Mouse (Mus musculus): ENCODE results near the gene Nipal3.

Nipal3 gene

DNA sequence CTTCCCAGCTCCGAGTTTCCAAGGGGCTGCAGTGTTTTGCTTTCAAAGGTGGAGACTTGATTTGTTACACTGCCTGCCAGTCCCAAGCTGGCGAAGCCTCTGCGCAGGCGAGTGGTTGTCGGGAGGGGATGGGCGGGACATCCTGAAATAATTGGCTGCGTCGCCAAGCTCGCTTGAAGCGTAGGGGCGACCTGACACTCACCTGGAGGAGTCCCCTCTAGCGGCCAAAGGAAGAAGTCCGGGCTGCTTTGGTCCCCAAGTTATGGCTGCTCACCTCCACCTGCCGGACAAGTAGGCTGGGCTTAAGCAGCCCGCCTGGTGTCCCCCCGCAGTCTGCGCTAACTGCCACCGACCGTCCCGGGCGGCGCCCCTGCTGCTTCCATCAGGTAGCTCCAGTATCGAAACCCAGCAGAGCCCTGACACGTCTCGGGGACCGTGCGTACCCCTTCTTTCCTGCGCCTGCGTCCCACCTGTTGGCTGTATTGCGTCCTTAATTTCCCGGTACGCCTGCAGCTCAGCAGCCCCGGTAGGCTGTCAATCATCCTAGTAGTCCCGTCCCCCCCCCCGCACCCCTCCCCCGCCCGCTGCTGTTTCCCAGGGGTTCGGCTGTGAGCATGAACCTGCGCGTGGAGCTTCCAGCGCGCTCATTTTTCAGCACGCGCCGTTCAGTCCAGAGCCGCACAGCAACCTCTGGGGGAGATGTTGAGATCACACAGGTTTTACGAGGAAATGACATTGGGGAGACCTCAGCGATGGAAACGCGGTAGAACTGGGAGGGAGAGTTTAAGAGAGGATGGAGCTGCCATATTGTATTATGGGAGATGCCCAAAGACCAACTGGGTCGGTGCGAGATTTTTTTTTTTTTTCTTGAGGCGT, at the start of gene Nipal3, which contains the start of gene Stpg1:
Nipal3 (minus strand) TSS at position 518 of the 876 bp plus-strand sequence.
Stpg1 (plus strand) TSS at position 270 of the 876 bp plus-strand sequence.
- peak; percentile 88 for DNase-seq (ENCODE audit: low spot score)

DNA sequence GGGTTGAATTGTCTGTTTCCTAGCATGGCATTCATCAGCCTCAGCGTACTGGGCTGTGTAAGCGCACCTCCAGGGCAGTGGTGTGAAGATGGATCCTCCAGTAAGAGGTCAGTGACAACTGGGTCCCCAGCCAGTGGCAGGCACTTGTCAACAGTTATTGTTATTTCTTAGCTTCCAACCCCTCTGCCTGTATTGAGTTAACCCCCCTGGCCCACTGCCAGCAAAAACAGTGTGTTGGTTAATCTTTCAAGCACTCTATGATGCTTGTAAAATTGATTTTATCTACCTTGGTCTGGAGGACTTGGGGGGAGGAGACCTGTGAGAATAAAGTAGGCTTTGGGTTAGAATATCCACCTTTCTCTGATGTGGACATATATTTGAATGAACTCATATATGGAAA, 49.4 kb upstream of the Nipal3 start:
- no peak for DNase-seq (ENCODE audit: low spot score)

DNA sequence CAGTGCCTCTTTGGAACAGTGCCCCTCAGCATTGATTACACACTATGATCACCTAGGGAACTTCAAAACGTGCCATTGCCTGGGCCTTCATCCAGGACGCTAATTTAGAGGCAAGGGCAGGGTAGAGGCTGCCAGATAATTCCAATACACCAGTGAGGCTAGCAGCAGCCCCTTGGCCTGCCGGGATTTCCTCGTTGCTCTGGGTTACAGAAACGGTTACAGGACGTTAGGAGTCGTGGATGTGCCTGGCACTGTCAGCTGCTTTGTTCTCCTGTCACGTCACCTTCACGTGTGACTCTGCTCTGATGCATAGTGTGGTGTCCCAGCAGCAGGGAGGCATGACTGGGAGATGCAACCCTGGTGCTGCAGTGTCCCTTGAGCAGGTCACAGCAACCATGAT, 45.2 kb upstream of the Nipal3 start:
- DNase-seq (ENCODE audit: low spot score): no peak

DNA sequence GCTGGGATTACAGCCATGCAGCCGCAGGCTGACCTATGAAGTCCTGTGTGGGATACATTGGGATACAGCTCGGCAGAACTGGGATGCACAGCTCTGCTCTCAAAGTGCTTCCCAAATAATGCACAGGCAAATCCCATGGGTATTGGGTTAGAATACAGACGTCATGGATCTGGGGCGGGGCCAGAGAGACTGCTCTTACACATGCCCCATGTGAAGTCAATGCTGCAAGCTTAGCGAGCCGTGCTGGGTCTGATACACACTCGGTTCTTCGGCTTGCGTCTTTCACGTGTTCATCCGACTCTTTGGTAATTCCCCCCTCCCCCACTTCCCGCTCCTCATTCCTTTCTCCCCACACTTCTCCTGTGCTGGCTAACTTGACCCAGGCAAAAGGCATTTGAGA, 44.2 kb upstream of the Nipal3 start:
- DNase-seq (ENCODE audit: low spot score): no peak

DNA sequence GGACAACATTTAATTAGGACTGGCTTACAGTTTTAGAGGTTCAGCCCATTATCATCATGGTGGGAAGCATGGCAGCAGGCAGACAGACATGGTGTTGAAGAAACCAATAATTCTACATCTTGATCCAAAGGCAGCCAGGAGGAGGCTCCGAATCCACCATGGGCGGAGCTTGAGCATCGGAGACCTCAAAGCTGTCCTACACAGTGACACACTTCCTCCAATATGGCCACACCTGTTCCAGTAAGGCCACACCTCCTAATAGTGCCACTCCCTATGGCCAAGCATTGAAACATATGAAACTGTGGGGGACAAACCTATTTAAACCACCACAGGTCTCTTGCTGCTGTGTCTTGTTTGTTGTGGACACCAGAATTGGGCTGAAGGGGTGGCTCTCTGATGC, 40.2 kb upstream of the Nipal3 start:
- no peak for DNase-seq (ENCODE audit: low spot score)

DNA sequence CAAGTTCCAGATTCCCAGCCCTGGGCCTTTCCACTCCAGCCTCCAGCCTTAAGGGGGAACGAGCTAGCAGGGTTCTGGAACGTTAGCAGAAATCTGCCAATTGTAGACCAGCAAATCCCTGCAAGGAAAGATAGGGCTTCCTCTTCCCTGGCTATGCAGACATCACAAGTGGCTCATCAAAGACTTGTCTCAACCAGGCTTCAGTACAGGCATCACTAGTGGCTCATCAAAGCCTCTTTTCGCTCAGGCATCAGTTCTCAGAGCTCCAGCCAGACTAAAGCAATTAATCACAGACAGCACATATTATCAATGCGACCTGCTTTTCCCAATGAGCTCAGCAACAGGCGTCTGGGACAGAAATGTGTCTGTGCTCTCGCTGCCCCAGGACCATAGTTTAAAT, 38.2 kb upstream of the Nipal3 start:
- no peak for DNase-seq (ENCODE audit: low spot score)

DNA sequence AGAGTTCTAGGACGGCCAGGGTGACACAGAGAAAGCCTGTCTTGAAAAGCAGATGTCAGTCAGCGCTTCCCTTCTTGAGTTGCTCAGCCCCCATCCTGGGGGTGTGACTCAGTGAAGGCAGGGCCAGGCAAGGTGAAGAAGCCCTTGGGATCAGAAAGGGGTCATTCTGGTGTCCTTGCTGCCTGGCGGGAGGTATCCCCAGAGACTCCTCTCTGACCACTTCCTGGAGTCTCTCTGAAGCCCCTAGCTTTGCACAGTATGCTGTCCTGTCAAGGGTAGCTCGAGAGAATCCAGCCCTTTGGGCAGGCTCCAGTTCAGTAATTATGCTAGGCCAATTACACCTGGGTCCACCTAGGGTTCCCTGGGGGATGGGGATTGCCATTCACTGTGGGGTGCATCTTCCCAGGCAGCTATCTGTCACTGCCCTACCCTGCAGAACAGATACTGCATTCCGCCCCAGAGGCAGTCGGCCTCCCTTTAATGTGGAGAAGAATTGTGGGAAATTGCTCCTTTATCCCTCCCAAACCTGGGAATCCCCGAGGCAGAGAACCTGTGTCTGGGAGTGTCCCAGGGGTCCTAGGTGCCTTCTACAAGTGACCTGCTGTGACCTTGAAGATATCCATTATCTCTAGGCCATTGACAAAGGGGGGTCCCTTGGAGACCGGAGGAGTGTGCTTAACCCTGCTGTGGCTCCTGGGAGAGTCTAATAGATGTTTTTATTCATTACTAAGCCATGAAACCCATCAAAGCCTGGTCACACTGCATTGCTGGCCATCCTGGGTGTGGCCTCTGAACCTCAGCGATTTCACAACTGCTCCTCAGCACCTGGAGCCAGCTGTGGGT, 37.2 kb upstream of the Nipal3 start:
- no peak for DNase-seq (ENCODE audit: low spot score)

DNA sequence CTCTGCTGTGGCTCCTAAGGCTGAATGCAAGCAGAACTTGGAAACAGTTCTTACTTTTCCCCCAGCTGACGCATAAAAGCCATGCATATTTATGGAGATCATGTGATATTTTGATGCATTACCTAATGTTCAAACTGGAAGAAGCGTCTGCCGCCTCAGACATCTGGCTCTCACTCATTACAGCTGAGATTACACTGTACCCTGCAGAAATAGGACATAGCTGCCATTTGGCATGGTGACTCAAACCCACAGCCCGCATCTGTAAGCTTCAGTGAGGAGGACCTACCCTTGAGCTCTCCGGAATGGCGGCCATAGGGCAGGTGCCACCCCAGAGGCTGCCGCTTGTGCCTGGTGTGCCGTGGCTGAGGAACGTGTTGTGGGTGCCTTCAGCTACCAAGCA, 36.4 kb upstream of the Nipal3 start:
- no peak for DNase-seq (ENCODE audit: low spot score)

DNA sequence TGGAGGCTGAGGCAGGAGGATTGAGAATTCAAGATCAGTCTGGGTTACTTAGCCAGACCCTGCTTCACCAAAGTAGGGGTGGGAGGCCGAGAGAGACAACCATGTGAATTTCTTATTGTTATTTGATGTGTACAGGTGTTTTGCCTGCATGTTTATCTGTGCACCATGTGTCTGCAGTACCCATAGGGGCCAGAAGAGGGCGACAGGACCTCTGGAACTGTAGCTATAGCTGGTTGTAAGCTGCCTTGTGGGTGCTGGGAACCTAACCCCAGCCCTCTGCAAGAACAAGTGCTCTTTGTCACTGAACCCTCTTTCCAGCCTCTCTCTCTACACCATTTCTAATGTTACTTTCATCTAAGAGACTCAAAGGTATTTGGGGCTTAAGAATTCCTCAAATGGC, 35.4 kb upstream of the Nipal3 start:
- DNase-seq (ENCODE audit: low spot score): no peak

DNA sequence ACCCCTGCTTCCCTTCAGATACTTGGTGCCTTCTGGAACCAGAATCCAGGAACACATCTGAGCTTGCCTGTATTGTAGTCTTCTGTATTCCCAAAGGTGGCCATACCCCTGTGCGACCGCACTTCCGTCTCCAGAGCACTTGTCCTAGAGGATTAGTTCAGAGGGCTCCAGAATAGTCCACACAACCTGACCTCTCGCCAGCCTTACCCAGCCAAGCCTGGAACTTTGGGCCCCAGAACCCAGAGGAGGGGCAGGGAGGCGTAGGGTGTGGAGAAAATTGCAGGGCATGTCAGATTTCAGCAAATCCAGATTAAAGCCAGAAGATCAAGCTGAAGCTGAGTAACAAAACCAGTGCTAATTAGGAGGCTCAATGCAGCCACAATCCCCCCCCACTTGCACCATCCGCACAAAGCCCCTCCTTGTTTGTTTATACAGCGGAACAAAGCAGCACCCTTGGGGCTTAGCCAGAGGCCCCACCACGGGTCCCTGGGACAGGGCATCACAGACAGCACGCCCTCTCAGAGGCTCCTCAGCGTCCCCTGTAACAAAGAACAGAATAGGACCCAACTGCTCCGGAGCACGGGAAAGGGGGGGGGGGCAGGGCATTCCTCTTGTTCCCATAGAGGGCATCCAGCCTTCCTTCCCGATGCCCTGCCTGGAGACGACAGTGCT, 31.3 kb upstream of the Nipal3 start:
- DNase-seq (ENCODE audit: low spot score): no peak

DNA sequence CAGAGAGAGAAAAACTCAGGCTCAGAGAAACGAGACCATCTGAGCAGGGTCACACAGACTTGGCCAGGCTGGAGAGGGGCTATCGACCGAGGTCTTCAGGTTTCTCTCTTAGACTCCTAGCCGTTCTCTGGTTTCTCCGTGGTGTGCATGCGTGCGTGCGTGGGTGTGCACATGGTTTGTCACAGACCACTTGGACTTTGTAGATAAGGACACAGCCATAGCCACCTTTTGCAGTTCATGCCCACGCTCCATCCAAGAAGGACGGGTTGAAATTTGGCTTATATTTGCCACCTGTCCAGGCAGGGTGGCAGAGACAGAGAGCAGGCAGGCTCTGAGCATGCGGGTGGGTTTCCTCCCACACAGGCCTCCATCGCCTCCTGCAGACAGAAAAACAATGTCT, 30.2 kb upstream of the Nipal3 start:
- no peak for DNase-seq (ENCODE audit: low spot score)

DNA sequence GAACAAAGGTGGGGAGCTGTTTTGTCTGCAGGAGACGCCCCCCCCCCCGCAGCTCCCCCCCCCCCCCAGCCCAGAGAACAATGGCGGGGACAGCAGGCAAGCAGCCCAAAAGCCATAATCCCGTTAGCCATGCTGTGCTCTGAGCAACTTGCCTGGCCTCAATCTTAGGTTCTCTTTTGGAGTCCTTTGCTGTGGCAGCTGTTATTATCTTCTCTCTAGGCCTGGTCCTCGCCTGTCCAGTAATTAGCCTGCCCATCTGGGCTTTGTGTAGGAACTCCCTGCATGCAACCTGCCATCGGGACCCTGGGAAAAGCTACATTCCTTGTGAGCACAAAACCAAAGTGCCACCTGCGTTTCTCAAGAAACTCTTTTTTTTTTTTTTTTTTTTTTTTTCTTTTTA, 29.1 kb upstream of the Nipal3 start:
- DNase-seq (ENCODE audit: low spot score): no peak

DNA sequence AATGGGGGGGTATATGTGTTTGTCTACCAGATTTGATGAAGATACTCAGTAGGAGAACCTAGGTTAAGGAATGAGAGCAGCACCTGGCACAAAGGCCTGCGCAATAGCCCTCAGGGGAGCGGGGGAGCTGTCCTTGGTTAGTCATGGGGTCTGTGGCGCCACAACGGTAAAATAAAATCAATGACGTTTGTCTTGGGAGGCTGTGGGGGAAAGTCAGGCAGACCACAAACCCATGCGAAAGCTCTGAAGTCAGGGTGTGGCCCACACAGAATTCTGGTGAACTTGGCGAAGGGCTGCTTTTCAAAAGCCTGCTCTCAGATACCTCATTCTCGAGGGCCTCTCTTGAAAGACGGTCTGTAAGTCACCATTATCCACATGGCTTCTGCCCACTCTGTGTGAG, 25.6 kb upstream of the Nipal3 start:
- peak; percentile 77 for DNase-seq (ENCODE audit: low spot score)

DNA sequence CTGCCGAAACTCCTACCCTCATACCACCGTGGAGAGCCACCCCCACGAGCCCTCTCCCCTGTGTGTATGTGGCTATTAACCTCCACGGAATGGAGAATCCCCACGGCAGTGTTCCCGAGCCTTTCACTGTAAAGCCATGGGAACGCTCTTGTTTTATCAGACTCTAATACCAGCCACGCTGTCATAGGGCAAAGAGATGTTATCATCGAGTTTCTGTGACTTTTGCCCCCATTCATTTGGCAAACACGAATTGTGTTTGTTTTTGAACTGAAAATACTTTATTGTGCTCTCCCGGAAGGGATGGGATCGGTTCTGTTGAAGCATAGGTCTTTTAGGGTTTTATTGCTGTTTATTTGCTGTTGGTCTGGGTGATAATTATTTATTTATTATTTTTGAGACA, 23.3 kb upstream of the Nipal3 start:
- DNase-seq (ENCODE audit: low spot score): no peak

DNA sequence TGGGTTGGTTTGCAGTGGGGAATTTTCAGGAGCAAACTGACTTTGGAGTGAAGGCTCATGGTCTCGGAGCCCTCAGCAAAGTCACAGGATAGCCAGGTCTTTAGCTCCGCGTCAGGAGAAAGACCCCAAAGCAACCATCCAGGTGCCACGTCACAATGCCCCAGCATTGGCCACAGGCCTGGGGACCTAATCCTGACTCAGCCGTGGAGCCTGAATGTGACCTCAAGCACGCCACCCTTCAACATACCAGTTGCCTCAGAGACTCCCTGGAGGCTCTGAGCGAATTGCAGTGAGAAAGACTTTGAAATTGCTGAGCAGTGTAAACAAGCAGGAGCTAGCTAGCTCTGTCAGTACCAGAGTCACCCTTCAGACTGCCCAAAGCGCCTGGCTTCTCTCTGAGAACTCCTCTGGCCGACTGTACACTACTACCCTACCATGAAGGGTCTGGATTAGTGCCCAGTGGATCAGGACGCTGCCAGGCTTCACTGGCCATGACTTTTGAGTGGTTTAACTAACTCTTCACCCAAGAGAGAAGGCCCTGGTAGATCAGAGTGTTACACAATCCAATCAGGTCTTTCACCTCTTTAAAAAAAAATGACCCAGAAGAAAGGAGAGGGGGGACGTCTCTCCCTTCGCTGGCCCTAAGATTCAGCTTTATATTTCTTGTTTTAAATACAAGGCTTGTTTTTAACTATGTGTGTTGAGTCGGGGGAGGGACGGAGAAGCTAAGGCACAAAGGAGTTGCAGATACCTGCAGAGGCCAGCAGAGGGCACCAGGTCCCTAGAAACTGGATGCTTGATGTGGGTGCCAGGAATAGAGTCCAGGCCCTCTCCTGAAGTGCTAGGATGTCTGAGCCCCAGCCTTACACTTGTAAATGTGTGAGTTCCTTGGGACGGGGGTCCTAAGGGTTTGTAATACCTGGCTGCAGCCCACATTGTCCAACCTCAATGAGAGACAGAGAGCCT, 21.8 kb upstream of the Nipal3 start:
- DNase-seq (ENCODE audit: low spot score): peak; percentile 59

DNA sequence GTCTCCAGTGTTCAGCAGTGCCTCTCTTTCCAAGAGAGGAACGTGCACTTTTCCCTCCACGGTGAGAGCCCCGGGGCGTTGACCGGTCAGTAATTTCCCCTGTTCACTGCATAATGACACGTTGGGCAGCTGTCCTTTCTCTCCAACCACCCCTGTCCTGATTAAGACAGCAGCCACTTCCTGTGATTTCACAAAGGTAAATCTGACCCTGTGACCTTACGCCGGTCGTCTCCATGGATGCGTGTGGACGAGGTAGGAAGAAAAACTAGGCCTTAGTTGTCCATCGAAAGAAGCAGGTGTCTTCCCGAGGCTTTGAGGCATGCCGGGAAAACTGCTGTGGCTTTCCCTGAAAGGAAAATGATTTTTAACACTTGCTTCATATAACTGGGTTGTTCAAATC, 20.1 kb upstream of the Nipal3 start:
- no peak for DNase-seq (ENCODE audit: low spot score)

DNA sequence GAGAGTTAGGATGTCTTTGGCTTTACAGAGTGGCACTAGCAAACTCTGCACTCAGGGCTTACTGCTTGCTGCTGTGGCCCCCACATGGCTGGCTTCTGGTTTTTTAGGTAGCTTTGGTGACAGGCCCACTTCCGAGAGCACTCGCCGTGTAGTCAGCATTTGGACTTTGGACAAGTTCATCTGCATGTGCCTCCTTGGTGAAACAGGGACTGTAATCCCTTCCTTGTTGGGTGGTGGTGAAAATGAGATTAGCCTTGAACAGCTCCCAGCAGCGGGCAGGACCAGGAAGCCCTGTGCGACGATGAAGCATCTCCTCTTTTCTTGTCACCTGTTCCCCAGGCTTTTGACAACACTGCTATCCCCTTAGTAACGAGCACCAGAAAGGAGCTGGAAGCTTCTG, 19.0 kb upstream of the Nipal3 start:
- no peak for DNase-seq (ENCODE audit: low spot score)

DNA sequence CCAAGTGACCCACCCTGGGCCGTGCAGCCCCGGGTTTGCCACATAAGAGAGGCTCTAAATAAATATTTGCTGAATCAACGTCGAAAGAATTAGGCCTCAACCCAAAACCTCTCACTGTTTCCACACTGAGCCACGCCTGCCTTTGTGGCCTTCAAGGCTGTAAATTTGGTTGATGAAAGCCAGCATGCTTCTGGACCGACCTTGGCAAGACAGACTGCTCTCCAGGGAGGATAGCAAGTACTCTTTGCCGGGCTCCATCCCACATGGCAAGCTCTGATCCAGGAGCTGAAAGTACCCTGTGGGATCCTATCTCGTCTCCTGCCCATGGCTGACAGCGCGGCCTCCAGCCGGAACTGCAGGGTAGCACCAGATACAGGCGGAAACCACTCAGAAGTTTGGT, 14.7 kb upstream of the Nipal3 start:
- DNase-seq (ENCODE audit: low spot score): no peak

DNA sequence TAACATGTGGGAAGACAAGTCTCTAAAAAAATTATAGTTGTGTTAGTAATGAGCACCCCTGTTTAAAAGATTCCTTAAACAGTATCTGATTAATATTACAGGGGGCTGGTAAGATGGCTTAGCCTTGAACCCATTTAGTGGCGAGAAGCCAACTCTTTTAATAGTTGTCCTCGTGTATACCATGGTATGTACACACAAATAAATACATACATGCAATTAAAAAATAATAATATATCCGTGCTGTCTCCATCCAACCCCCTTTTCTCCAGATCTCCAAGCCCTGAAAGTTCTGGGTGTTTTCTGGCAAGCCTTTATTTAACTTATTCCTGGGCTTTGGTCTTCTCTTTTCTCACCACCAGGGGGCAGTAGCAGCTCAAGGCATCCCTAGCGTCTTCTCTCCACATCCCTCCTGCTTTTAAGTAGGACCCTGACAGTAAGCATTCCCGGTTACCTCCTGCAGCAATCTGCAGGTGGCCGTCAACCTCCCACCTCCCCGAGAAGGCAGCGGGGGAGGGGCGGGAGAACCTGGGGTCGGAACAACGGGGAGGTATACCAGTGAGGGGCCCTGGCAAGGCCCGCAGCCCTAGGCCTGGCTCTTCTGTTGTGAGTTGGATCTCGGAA, 13.7 kb upstream of the Nipal3 start:
- peak; percentile 47 for DNase-seq (ENCODE audit: low spot score)

DNA sequence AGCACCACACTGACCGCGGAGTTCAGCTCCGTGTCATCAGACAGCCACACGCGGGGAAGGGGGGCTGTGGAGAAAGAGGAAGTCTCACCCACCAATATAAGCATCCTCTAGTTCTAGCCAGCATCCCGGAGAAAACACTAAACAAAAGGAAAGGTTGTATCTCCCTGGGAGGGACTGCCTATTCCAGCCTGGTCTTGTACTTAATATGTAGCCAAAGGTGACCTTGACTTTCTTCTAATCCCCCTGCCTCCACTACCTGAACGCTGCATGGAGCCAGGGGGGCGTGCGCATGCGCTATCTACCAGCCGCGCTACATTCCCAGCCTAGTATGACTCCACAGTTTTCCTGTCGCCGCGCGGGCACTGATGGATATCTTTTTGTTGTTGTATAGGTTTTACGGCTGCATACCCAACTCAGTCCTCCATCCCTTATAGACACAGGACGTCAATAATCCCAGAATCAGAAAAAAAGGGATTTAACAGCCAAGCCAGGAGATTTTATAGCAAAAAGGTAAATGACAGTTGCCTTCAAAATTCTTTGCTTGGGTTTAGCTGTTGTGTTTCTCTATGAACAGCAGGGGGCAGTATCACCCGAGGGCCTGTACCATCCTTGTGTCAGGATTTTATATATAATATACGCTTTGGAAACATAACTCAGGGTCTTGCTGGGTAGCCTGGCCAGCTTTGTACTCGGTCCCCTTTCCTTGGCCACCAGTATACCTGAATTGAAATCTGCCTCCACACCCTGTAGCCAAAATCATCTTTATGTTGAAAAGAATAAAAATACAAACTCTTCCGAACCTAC, 12.9 kb upstream of the Nipal3 start:
- DNase-seq (ENCODE audit: low spot score): peak; percentile 35

Data from T-cell, adult 2 months (primary cell).